Mouse (Mus musculus) spleen, adult 2 months (tissue): ENCODE measurements around the gene Wrap53.

ENCODE experiments used
- CTCF ChIP-seq: fragments of 200-500 bp; IDR thresholded peaks from 2 replicates; pipeline ENCODE4 v1.5.1; 2011; ENCODE audit warnings: mild to moderate bottlenecking, inconsistent platforms; ENCODE audit not compliant: insufficient read depth, insufficient read length, insufficient replicate concordance; ENCODE audit errors: extremely low read depth
- POLR2A ChIP-seq: fragments of 200-500 bp; IDR thresholded peaks from 2 replicates; pipeline ENCODE4 v1.6.1; 2011; ENCODE audit warnings: low read depth, low read length, inconsistent platforms

- TF ChIP-seq CTCF (no peak), POLR2A (no peak)
Measured at GRCm38 (mm10) chr11:69616781-69617180, 36.7 kb upstream of the Wrap53 start.
